Mouse (Mus musculus) megakaryocyte, embryonic 14.5 days (primary cell): Measurements from ENCODE around the gene Cc2d2a. TPM values are rescaled to one million over a fixed set of nuclear protein-coding genes. Genes with fewer than 3 reads are reported as not detected.

ENCODE experiments used
- H3K27me3 ChIP-seq: replicated peaks from 2 replicates; pipeline ENCODE3; 2012; ENCODE audit warnings: inconsistent platforms
- H3K36me3 ChIP-seq: replicated peaks from 2 replicates; pipeline ENCODE3; 2012; ENCODE audit warnings: low read length, inconsistent platforms, mixed read lengths
- H3K4me1 ChIP-seq: 2 replicates; pipeline ENCODE4 v1.6.1; 2012; ENCODE audit warnings: inconsistent platforms
- H3K4me3 ChIP-seq: replicated peaks from 2 replicates; pipeline ENCODE3; 2012; ENCODE audit warnings: moderate library complexity, mild to moderate bottlenecking, inconsistent platforms
- H3K9me3 ChIP-seq: 2 replicates; pipeline ENCODE4 v1.6.1; 2012; ENCODE audit warnings: inconsistent platforms
- FLI1 ChIP-seq: IDR thresholded peaks from 2 replicates; pipeline ENCODE4 v1.6.1; 2012; ENCODE audit warnings: low read length, inconsistent platforms, mixed read lengths
- GATA1 ChIP-seq: IDR thresholded peaks from 3 replicates; pipeline ENCODE4 v1.6.1; 2012; ENCODE audit warnings: mixed read lengths, low read length, inconsistent platforms, borderline replicate concordance
- polyA plus RNA-seq: library from polyadenylated mRNA; stranded (reverse); fragments of >175 nt; gene quantifications from 2 replicates; pipeline ENCODE4 v1.2.3, GENCODE M21; 2012; ENCODE audit warnings: low replicate concordance; ENCODE audit not compliant: insufficient read depth

Gene Cc2d2a
- polyA plus RNA-seq, 1 experiment = not detected

DNA sequence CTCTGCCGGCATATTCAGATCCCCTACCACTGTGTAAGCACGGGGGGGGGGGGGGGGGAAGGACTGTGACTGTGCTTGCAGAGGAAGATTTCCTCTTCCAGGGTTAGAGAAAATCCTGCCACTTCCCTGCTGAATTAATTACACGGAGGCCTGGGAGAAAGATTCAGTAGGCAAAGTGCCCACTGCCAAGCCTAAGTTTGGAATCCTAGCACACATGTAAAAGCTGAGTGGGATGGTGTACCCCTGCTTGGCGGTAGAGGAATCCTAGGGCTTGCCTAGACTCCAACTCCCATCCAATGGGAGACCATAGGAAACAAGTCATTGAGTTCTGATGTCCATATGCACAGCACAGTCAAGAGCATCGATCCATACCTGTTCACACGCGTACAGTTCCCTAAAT is 61.7 kb downstream of the Cc2d2a start:
- TF ChIP-seq FLI1 (no peak), GATA1 (no peak)
- Histone ChIP-seq H3K9me3 (no peaks in the 10 kb centered on the region), H3K27me3 (no peaks in the 10 kb centered on the region), H3K4me1 (no peaks in the 10 kb centered on the region), H3K36me3 (no peaks in the 10 kb centered on the region), H3K4me3 (no peak overlapping the region)

GRCm38 (mm10) chr5:43728375-43729165 is 66.4 kb downstream of the Cc2d2a start:
- Histone ChIP-seq H3K4me1 (no peaks in the 10 kb centered on the region), H3K4me3 (no peak overlapping the region), H3K27me3 (no peaks in the 10 kb centered on the region), H3K9me3 (no peaks in the 10 kb centered on the region), H3K36me3 (no peaks in the 10 kb centered on the region)
- no peak for TF ChIP-seq FLI1
- no peak for TF ChIP-seq GATA1

- Histone ChIP-seq H3K4me1 (no peaks in the 10 kb centered on the region), H3K9me3 (no peaks in the 10 kb centered on the region), H3K4me3 (no peak overlapping the region), H3K36me3 (no peaks in the 10 kb centered on the region), H3K27me3 (no peaks in the 10 kb centered on the region)
- TF ChIP-seq GATA1 (no peak), FLI1 (no peak)
These were observed 70.2 kb downstream of the Cc2d2a start for GRCm38 (mm10) chr5:43732381-43732780.

DNA sequence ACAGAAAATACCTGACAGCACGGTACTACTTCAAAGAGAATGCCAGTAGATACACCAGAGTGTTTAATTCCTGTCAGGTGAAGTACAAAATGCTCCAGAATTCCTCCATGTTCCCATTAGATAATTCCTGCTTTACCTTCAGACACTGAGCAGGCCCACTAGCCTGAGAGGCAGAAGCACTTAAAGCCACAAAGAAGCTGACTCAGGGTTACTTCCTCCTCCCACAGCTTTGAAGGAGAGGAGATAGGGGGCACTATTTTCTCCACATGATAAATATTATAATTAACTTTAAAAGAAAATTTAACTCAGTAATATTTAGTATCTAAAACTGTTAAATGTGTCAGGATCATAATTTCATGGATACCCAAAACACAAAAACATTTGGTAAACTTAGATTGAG is 82.0 kb downstream of the Cc2d2a start:
- H3K4me3 ChIP-seq = no peak overlapping the region
- TF ChIP-seq FLI1 (no peak), GATA1 (no peak)
- no peaks in the 10 kb centered on the region for H3K9me3 ChIP-seq
- peaks cover 11% of the 10 kb centered on the region; the same call in 1 of the 2 replicates for H3K4me1 ChIP-seq
- peaks cover 37% of the 10 kb centered on the region for H3K36me3 ChIP-seq
- no peaks in the 10 kb centered on the region for H3K27me3 ChIP-seq

DNA sequence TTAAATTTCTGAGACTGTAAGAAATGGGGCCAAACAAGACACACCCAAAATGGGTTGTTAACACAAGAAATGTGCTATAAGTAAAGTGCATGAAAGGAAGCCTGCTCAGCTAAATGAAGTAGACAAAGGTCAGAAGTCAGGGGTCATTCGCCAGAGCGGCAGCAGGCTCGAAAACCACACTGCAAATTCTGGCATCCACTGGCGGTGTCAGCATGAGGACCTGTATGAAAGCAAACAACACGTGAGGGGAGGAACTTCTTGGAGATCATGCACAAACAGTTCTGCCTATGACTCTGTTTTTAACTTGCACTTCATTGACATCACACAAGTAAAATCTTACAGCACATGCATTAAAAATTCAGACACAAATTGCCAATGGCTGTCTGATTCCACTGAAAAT is 83.0 kb downstream of the Cc2d2a start:
- H3K4me3 ChIP-seq = no peak overlapping the region
- H3K4me1 ChIP-seq = peaks cover 11% of the 10 kb centered on the region; the same call in 1 of the 2 replicates
- no peaks in the 10 kb centered on the region for H3K27me3 ChIP-seq
- peaks cover 44% of the 10 kb centered on the region for H3K36me3 ChIP-seq
- no peaks in the 10 kb centered on the region for H3K9me3 ChIP-seq
- TF ChIP-seq GATA1 = no peak
- TF ChIP-seq FLI1 = no peak

GRCm38 (mm10) chr5:43748039-43748438 is 85.9 kb downstream of the Cc2d2a start:
- Histone ChIP-seq H3K9me3 (no peaks in the 10 kb centered on the region), H3K27me3 (no peaks in the 10 kb centered on the region), H3K36me3 (peaks cover 45% of the 10 kb centered on the region), H3K4me3 (no peak overlapping the region), H3K4me1 (peaks cover 11% of the 10 kb centered on the region; the same call in 1 of the 2 replicates)
- TF ChIP-seq GATA1 (no peak), FLI1 (no peak)

DNA sequence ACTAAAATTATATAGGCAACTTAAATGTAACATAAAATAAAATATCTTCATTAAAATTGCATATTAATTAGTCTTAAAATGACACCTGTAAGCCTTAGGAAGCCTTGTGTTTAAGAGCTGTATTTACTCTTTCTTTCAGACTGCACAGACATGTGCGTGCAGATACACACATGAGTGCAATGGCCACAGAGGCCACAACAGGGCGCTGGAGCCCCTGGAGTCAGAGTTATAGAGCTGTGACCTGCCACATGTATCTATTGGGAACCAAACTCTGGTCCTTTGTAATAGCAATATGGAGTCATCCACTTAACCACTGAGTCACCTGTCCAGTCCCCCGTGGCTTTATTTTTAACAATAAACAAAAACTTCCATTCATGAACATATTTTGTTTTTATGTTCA is 86.9 kb downstream of the Cc2d2a start:
- TF ChIP-seq GATA1 = no peak
- TF ChIP-seq FLI1 = no peak
- H3K4me1 ChIP-seq = peaks cover 9% of the 10 kb centered on the region

DNA sequence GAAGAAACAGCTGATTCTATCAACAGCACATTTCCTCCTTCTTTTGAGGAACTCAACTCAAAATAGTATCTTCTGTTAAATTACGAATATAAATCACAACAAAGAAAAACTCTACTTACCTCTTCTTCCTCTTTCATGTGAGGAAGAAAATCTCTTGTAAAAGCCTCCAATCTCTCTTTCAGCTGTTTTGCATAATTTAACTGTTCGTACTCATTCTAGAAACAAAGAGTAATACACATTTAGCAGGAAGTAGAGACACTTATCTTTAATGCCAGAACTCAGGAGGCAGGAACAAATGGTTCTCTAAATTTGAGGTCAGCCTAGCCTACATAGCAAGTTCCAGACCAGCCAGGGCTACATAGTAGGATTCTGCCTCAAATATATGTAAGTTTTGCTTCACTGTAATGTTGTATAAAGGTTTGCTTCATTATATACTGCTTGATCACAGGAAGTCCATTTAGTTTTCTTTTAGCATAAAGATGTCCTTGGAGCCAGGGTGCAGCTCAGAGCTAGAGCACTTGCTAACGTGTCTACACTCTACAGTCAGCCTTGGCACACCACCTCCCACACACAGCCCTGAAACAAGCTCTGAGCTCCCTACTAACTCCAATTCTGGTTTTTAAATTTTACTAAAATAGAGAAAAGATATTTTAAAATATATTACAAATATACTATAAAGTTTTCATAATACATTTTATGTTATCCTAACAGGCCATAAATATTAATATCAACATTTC is 108.6 kb downstream of the Cc2d2a start:
- H3K9me3 ChIP-seq = no peaks in the 10 kb centered on the region
- peaks cover 5% of the 10 kb centered on the region for H3K4me1 ChIP-seq
- no peaks in the 10 kb centered on the region for H3K27me3 ChIP-seq
- H3K4me3 ChIP-seq = no peak overlapping the region
- H3K36me3 ChIP-seq = peaks cover 63% of the 10 kb centered on the region
- TF ChIP-seq GATA1 (no peak), FLI1 (no peak)

More for the DNA sequence above, 86.9 kb downstream of the Cc2d2a start:
- no peaks in the 10 kb centered on the region for H3K27me3 ChIP-seq
- H3K9me3 ChIP-seq = no peaks in the 10 kb centered on the region
- no peak overlapping the region for H3K4me3 ChIP-seq
- peaks cover 45% of the 10 kb centered on the region for H3K36me3 ChIP-seq

DNA sequence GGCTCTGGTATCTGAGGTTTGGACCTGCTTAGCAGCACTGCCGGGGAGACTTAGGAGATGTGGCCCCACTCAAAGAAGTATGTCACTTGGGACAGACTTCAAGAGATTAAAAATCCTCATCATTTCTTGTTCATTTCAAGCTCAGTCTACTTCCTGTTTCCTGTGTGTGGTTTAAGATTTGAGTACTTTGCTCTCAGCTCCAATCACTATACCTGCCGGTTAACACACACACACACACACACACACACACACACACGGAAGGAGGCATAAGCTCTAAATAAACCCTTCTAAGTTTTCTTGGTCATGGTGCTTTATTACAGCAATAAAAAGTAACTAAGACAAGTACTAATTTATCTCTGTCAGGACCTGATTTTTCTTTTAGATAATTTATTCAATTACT is 109.4 kb downstream of the Cc2d2a start:
- Histone ChIP-seq H3K36me3 (peaks cover 55% of the 10 kb centered on the region), H3K27me3 (no peaks in the 10 kb centered on the region), H3K4me1 (peaks cover 11% of the 10 kb centered on the region), H3K4me3 (no peak overlapping the region), H3K9me3 (no peaks in the 10 kb centered on the region)
- TF ChIP-seq FLI1 (no peak), GATA1 (no peak)

GRCm38 (mm10) chr5:43776407-43776806 is 114.3 kb downstream of the Cc2d2a start:
- H3K9me3 ChIP-seq = no peaks in the 10 kb centered on the region
- H3K36me3 ChIP-seq = peaks cover 14% of the 10 kb centered on the region
- H3K27me3 ChIP-seq = no peaks in the 10 kb centered on the region
- no peak for TF ChIP-seq GATA1
- TF ChIP-seq FLI1 = no peak
- H3K4me1 ChIP-seq = peaks cover 28% of the 10 kb centered on the region
- no peak overlapping the region for H3K4me3 ChIP-seq

- H3K27me3 ChIP-seq = no peaks in the 10 kb centered on the region
- TF ChIP-seq FLI1 (no peak), GATA1 (no peak)
- peaks cover 28% of the 10 kb centered on the region for H3K4me1 ChIP-seq
- no peak overlapping the region for H3K4me3 ChIP-seq
- peaks cover 12% of the 10 kb centered on the region for H3K36me3 ChIP-seq
- H3K9me3 ChIP-seq = no peaks in the 10 kb centered on the region
These were observed 114.8 kb downstream of the Cc2d2a start for GRCm38 (mm10) chr5:43776993-43777392.
